Mouse (Mus musculus): ENCODE measurements around the gene Armh4.

DNA sequence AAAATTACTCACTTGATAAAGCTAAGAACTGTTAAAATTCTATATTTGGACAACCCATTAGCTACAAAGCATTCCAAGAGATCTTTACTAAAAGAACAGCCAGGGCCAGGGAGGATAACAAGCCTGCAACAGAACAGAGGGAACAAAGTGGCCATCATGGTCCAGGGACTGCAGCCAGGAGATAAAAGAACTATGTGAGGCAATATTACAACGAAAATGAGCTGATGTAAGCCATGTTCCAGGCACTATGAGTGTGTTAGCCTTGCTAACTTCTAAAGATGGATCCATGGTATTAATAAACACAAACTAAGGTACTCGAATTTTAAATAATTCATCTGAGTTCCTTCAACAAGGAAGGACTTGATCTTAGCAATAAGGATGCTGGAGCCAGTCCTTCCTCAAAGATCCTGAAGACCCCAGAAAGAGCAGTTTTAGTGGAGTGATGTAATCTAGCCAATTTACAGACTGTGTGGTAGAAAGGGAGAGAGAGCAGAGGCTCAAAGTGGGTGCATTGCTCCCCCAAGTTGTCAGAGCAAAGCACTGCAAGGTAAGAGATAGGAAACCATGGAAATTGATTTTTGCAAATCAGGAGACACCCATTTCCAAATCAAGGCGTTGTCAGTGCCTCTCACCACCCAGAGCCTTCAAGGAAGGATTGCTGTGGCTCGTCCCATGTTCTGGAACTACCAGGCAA, 59.7 kb downstream of the Armh4 start:
- TF ChIP-seq CTCF (IDR thresholded peaks at IDR 0.05; ENCODE audit: borderline replicate concordance, insufficient read depth, low read depth, low read length) = peak; percentile 54
- no peak for TF ChIP-seq POLR2A (IDR thresholded peaks at IDR 0.05; ENCODE audit: borderline replicate concordance, insufficient read depth, low read length)

Measured in cerebellum, adult 2 months (tissue).